In the genomic region with DNA sequence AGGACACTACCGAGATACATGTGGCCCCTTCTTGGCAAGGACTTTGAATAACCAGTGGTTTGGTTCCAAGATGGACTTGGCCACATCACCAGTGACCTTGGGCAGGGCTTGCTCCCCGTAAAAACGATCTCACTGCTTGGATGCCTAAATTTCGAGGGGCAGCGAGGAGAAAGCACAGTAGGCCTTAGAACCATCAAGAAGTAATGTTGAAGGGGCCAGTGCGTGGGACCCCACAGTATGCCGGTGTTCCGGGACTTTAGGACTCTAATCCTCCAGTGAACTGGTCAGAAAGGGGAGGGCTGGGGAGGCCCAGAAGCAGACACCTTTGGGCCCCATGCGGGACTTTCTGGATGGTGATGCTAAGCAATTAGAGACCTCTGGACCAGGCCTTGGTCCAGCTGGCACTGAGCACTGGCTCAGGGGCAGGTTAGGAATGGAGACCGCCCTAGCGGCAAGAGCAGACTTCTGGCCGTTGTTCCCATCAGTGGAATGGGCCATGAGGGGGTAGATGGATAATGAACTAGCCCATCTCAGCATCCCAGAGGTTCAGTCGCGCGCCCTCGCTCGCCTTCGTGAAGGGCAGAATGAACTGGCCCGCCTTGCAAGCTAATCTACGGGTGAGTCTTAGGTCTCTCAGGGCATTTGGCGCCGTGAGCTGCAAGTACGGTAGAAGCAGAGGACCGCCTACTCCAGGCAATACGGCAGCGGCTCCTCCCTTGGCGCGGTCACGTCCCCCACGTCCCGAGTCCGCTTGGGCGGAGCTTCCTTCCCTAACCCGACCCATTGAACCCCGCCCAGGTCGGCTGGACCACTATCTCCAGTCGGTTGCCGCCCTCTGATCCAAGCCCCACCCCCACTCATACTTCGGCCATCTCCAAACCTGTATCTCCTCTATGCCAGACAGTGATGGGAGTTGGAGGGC, we compare ENCODE assay signal across 8 mouse cellular contexts. TPM values are rescaled to one million over a fixed set of nuclear protein-coding genes. Genes with fewer than 3 reads are reported as not detected.
DNase-seq lines count a peak whose midpoint lies in the region; ATAC-seq and TF ChIP-seq lines count a peak whose summit lies in the region.

No protein-coding gene starts in this region.

- TF ChIP-seq EP300 in MEL (IDR thresholded peaks at IDR 0.05; ENCODE audit: low read depth in 1 of 2, low read length in 2 of 2): peak; percentile 25 to 27; a peak in 3 of 4 replicates

- no peak; the same call in 1 of the 2 replicates for TF ChIP-seq RAD21 in MEL (IDR thresholded peaks at IDR 0.05; ENCODE audit: low read depth, low read length)

- peak; percentile 77 for ATAC-seq in frontal cortex, adult (ENCODE audit: low TSS enrichment)
- ATAC-seq in lung, embryonic 16.5 days (ENCODE audit: low read depth): peak; percentile 89

- peak overlapping the region; percentile 76 to 78 for H3K4me3 ChIP-seq in MEL (ENCODE audit: control insufficient read depth in 1 of 2, insufficient read depth in 1 of 2, low read depth in 2 of 2, low read length in 2 of 2)
- peak overlapping the region; percentile 73 for H3K4me3 ChIP-seq in hindbrain, embryonic 10.5 days
- peak overlapping the region; percentile 55 for H3K4me3 ChIP-seq in lung, embryonic 16.5 days (ENCODE audit: low read length)
- peak overlapping the region; percentile 35 for H3K4me3 ChIP-seq in thymus, adult 2 months (ENCODE audit: control insufficient read depth, insufficient read depth, low read length)

- H3K9ac ChIP-seq in MEL (ENCODE audit: control insufficient read depth, low read depth, low read length, poor library complexity, severe bottlenecking): peak overlapping the region; percentile 89
- peak overlapping the region; percentile 67 for H3K9ac ChIP-seq in lung, embryonic 16.5 days (ENCODE audit: low read length)

- no peaks in the 10 kb centered on the region for H3K27me3 ChIP-seq in MEL (ENCODE audit: control insufficient read depth in 1 of 2, insufficient read depth in 2 of 2, low read length in 2 of 2)
- H3K27me3 ChIP-seq in hindbrain, embryonic 10.5 days (ENCODE audit: insufficient read depth, poor library complexity, severe bottlenecking): no peaks in the 10 kb centered on the region
- no peaks in the 10 kb centered on the region for H3K27me3 ChIP-seq in lung, embryonic 16.5 days (ENCODE audit: control insufficient read depth, insufficient read depth, low read depth, low read length)
- no peaks in the 10 kb centered on the region; the same call in 1 of the 2 replicates for H3K27me3 ChIP-seq in thymus, adult 2 months (ENCODE audit: control insufficient read depth, insufficient read depth, low read length)

- no peak; a peak in 1 of 6 replicates for TF ChIP-seq CTCF in MEL (IDR thresholded peaks at IDR 0.05 in 2 of 3, conservative IDR thresholded peaks at IDR 0.05 in 1 of 3; ENCODE audit: control insufficient read depth in 1 of 3, insufficient read depth in 1 of 3, low read depth in 2 of 3, low read length in 3 of 3, poor library complexity in 1 of 3, severe bottlenecking in 1 of 3)
- TF ChIP-seq CTCF in thymus, adult 2 months (IDR thresholded peaks at IDR 0.05; ENCODE audit: borderline replicate concordance, control insufficient read depth, extremely low read depth, insufficient read depth, low read length, poor library complexity): no peak

- peak in 1 of 2 experiments; percentile 78; a peak in 2 of 4 replicates for TF ChIP-seq POLR2A in MEL (IDR thresholded peaks at IDR 0.05; ENCODE audit: control insufficient read depth in 1 of 2, insufficient read depth in 1 of 2, low read depth in 1 of 2, low read length in 2 of 2, poor library complexity in 1 of 2)
- TF ChIP-seq POLR2A in thymus, adult 2 months (IDR thresholded peaks at IDR 0.05; ENCODE audit: control insufficient read depth, extremely low read depth, insufficient read depth, low read length, poor library complexity): no peak

- H3K36me3 ChIP-seq in MEL (ENCODE audit: control insufficient read depth in 1 of 2, insufficient read depth in 2 of 2, low read length in 2 of 2): peaks cover 9 to 18% of the 10 kb centered on the region in 2 experiments
- H3K36me3 ChIP-seq in hindbrain, embryonic 10.5 days: peaks cover 35% of the 10 kb centered on the region
- H3K36me3 ChIP-seq in lung, embryonic 16.5 days (ENCODE audit: control insufficient read depth, insufficient read depth, low read length): no peaks in the 10 kb centered on the region
- no peaks in the 10 kb centered on the region for H3K36me3 ChIP-seq in thymus, adult 2 months (ENCODE audit: control insufficient read depth, insufficient read depth, low read length)

- H3K79me2 ChIP-seq in MEL (ENCODE audit: control insufficient read depth, insufficient read depth, low read length, poor library complexity): peaks cover 58% of the 10 kb centered on the region

- H3K4me2 ChIP-seq in lung, embryonic 16.5 days (ENCODE audit: low read depth, low read length): peak overlapping the region; percentile 78

- peak; percentile 99 for DNase-seq in MEL (ENCODE audit: low read depth, low spot score)
- DNase-seq in cerebellum, adult 8-10 months: peak; percentile 81
- DNase-seq in hindbrain, embryonic 10.5 days (ENCODE audit: low spot score): peak; percentile 97
- peak; percentile 42 for DNase-seq in layer of hippocampus, adult 9-10 months (ENCODE audit: low spot score)
- DNase-seq in ovary, adult 18-20 months (ENCODE audit: low spot score): peak; percentile 90
- DNase-seq in thymus, adult 2 months: peak; percentile 55

- peak overlapping the region; percentile 70 for H3K27ac ChIP-seq in MEL (ENCODE audit: control insufficient read depth, low read depth, low read length)
- H3K27ac ChIP-seq in hindbrain, embryonic 10.5 days: peak overlapping the region; percentile 93
- peak overlapping the region; percentile 57 for H3K27ac ChIP-seq in lung, embryonic 16.5 days (ENCODE audit: low read length)
- H3K27ac ChIP-seq in thymus, adult 2 months (ENCODE audit: control insufficient read depth, insufficient read depth, low read length): no peak overlapping the region

- WGBS in hindbrain, embryonic 10.5 days: under 1% methylated on average over 39 of the region's 39 CpGs
- WGBS in lung, embryonic 16.5 days: 2% methylated on average over 39 of the region's 39 CpGs
- WGBS in thymus, adult 2 months: 18% methylated on average over 39 of the region's 39 CpGs

- H3K9me3 ChIP-seq in MEL (replicated peaks; ENCODE audit: insufficient read depth, low read length): no peaks in the 10 kb centered on the region
- H3K9me3 ChIP-seq in hindbrain, embryonic 10.5 days: no peaks in the 10 kb centered on the region
- no peaks in the 10 kb centered on the region for H3K9me3 ChIP-seq in lung, embryonic 16.5 days (ENCODE audit: control insufficient read depth, low read length)

- peaks cover 4 to 24% of the 10 kb centered on the region in 2 experiments for H3K4me1 ChIP-seq in MEL (ENCODE audit: control insufficient read depth in 1 of 2, insufficient read depth in 2 of 2, low read length in 2 of 2)
- H3K4me1 ChIP-seq in hindbrain, embryonic 10.5 days (replicated peaks): peaks cover 67% of the 10 kb centered on the region
- H3K4me1 ChIP-seq in lung, embryonic 16.5 days (replicated peaks; ENCODE audit: control insufficient read depth, insufficient read depth, low read length): peaks cover 27% of the 10 kb centered on the region
- peaks cover 25% of the 10 kb centered on the region for H3K4me1 ChIP-seq in thymus, adult 2 months (replicated peaks; ENCODE audit: control insufficient read depth, insufficient read depth, low read length)

TF ChIP-seq in MEL, 35 proteins besides CTCF, POLR2A, EP300 and RAD21 (continues in another document):
- no peak for TF ChIP-seq CHD2 (IDR thresholded peaks at IDR 0.05; ENCODE audit: low read length)
- peak; percentile 54; the same call in 1 of the 2 replicates for TF ChIP-seq MAZ (IDR thresholded peaks at IDR 0.05; ENCODE audit: low read depth, low read length)
- peak; percentile 100 for TF ChIP-seq MXI1 (IDR thresholded peaks at IDR 0.05; ENCODE audit: low read depth, low read length)
- TF ChIP-seq RCOR1 (IDR thresholded peaks at IDR 0.05; ENCODE audit: low read depth, low read length): no peak
- peak; percentile 68 for TF ChIP-seq HCFC1 (IDR thresholded peaks at IDR 0.05; ENCODE audit: low read depth, low read length)
- no peak for TF ChIP-seq MYB (IDR thresholded peaks at IDR 0.05; ENCODE audit: low read depth, low read length)
- peak; percentile 32; the same call in 1 of the 2 replicates for TF ChIP-seq USF1 (IDR thresholded peaks at IDR 0.05; ENCODE audit: low read depth, low read length)
- TF ChIP-seq SMC3 (IDR thresholded peaks at IDR 0.05; ENCODE audit: low read depth, low read length): peak; percentile 29; the same call in 1 of the 2 replicates
- peak; percentile 5; the same call in 1 of the 2 replicates for TF ChIP-seq ELF1 (IDR thresholded peaks at IDR 0.05; ENCODE audit: low read depth, low read length)
- TF ChIP-seq JUND (IDR thresholded peaks at IDR 0.05; ENCODE audit: low read depth, low read length): no peak
- no peak for TF ChIP-seq TAL1 (IDR thresholded peaks at IDR 0.05; ENCODE audit: low read length)
- peak; percentile 33; the same call in 1 of the 2 replicates for TF ChIP-seq TCF12 (IDR thresholded peaks at IDR 0.05; ENCODE audit: low read depth, low read length)
- peak; percentile 74 for TF ChIP-seq NELFE (IDR thresholded peaks at IDR 0.05; ENCODE audit: low read depth, low read length)

RNA-seq across cellular contexts. Expression of a gene that starts 2.3 kb away (rescaled TPM):
- 570 and 748 TPM in 2 replicates for total RNA-seq in MEL (2012; rRNA removed)
- 100 to 1,000 TPM in 1 of 2 experiments, 10 to 100 TPM in 1; 85.7 to 610 TPM for polyA plus RNA-seq in MEL (2012; ENCODE audit: insufficient read depth in 1 of 2, insufficient read length in 2 of 2, low read depth in 1 of 2, low replicate concordance in 2 of 2, missing spikeins in 1 of 2)
- polyA plus RNA-seq in hindbrain, embryonic 10.5 days (2016; fragmentation: Nextera tagmentation; extraction: Ambion mirVana): 111 and 204 TPM in 2 replicates
- 52.2 and 62.5 TPM in 2 replicates for polyA plus RNA-seq in lung, embryonic 16.5 days (2015; fragmentation: Nextera tagmentation; extraction: Ambion mirVana)
- polyA plus RNA-seq in thymus, adult 2 months (2012; rRNA removed): 8.0 and 8.5 TPM in 2 replicates

RNA-seq across cellular contexts. Expression of a gene that starts 17.9 kb away (rescaled TPM):
- total RNA-seq in MEL (2012; rRNA removed): 4.4 and 5.3 TPM in 2 replicates
- 1 to 10 TPM in 1 of 2 experiments, not detected in 1; 7.4 TPM for polyA plus RNA-seq in MEL (2012; ENCODE audit: insufficient read depth in 1 of 2, insufficient read length in 2 of 2, low read depth in 1 of 2, low replicate concordance in 2 of 2, missing spikeins in 1 of 2)
- 6.1 and 6.4 TPM in 2 replicates for polyA plus RNA-seq in hindbrain, embryonic 10.5 days (2016; fragmentation: Nextera tagmentation; extraction: Ambion mirVana)
- 6.4 TPM in 2 replicates for polyA plus RNA-seq in lung, embryonic 16.5 days (2015; fragmentation: Nextera tagmentation; extraction: Ambion mirVana)
- polyA plus RNA-seq in thymus, adult 2 months (2012; rRNA removed): 1.6 and 1.7 TPM in 2 replicates

RNA-seq across cellular contexts. Expression of a gene that starts 40.6 kb away (rescaled TPM):
- total RNA-seq in MEL (2012; rRNA removed): 81.3 and 83.2 TPM in 2 replicates
- 100 to 1,000 TPM; 121 to 329 TPM for polyA plus RNA-seq in MEL (2012; ENCODE audit: insufficient read depth in 1 of 2, insufficient read length in 2 of 2, low read depth in 1 of 2, low replicate concordance in 2 of 2, missing spikeins in 1 of 2)
- 124 and 134 TPM in 2 replicates for polyA plus RNA-seq in hindbrain, embryonic 10.5 days (2016; fragmentation: Nextera tagmentation; extraction: Ambion mirVana)
- polyA plus RNA-seq in lung, embryonic 16.5 days (2015; fragmentation: Nextera tagmentation; extraction: Ambion mirVana): 120 and 121 TPM in 2 replicates
- 98.2 and 106 TPM in 2 replicates for polyA plus RNA-seq in thymus, adult 2 months (2012; rRNA removed)

Comparison
In these comparisons a context has a peak if more than half of its experiments do, and no peak if none do; other contexts are left out.
1. DNase-seq: peak in every context shown above with its lines; median percentile 99 in MEL; 97 in hindbrain, embryonic 10.5 days; 90 in ovary, adult 18-20 months; 81 in cerebellum, adult 8-10 months; 55 in thymus, adult 2 months; 42 in layer of hippocampus, adult 9-10 months.